Comparison of ENCODE assay signal across 9 mouse cellular contexts in the genomic region with DNA sequence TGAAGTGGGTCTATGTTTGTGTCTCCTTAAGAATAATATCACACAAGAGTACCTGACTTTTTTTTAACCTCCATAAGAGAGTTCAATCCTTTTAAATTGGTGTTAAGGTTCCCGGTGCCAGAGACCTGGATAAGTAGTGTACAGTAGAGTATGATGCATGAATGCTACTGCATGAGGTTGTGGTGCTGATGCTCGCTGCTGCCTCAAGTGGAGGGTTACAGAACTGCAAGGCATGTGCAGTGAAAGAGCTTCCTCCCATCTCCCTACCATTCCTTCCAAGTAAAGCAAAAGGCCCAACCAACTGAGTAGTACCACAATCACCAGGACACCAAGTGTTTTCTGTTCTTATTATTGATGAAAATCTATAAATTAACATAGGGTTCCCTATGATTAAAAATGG.
A peak's percentile ranks its signal among the peaks of the same experiment; 100 is the strongest.
DNase-seq lines count a peak whose midpoint lies in the region; ATAC-seq and TF ChIP-seq lines count a peak whose summit lies in the region.
"Had no signal": no experiment of that assay in that cellular context is flagged by ENCODE, and none has a peak within 500 bp of the region (broad histone marks: within the 10 kb centered on the region; RNA-seq: fewer than 3 reads in every experiment).

No protein-coding gene starts in this region.

- no peaks in the 10 kb centered on the region for H3K79me2 ChIP-seq in MEL (ENCODE audit: control insufficient read depth, insufficient read depth, low read length, poor library complexity)

- no peak overlapping the region for H3K27ac ChIP-seq in heart, postnatal 0 days (ENCODE audit: low read depth)
- H3K27ac ChIP-seq in heart, embryonic 12.5 days (ENCODE audit: poor library complexity, severe bottlenecking) = no peak overlapping the region
- H3K27ac ChIP-seq in MEL (ENCODE audit: control insufficient read depth, low read depth, low read length) = no peak overlapping the region
- no peak overlapping the region for H3K27ac ChIP-seq in small intestine, adult 2 months (ENCODE audit: insufficient read depth, low read depth, low read length)
- H3K27ac ChIP-seq in forebrain, embryonic 14.5 days (ENCODE audit: low read depth, low read length) = no peak overlapping the region
- H3K27ac ChIP-seq: embryonic facial prominence, embryonic 12.5 days had no signal

- no peak for TF ChIP-seq EP300 in heart, postnatal 0 days (IDR thresholded peaks at IDR 0.05; ENCODE audit: low read depth)
- no peak for TF ChIP-seq EP300 in MEL (IDR thresholded peaks at IDR 0.05; ENCODE audit: low read depth in 1 of 2, low read length in 2 of 2)

- no peak overlapping the region for H3K4me3 ChIP-seq in heart, postnatal 0 days (ENCODE audit: low read depth, low read length)
- no peak overlapping the region for H3K4me3 ChIP-seq in heart, embryonic 12.5 days
- no peak overlapping the region for H3K4me3 ChIP-seq in MEL (ENCODE audit: control insufficient read depth in 1 of 2, insufficient read depth in 1 of 2, low read depth in 2 of 2, low read length in 2 of 2)
- H3K4me3 ChIP-seq in small intestine, adult 2 months (ENCODE audit: low read depth, low read length) = no peak overlapping the region
- no peak overlapping the region for H3K4me3 ChIP-seq in forebrain, embryonic 14.5 days (ENCODE audit: low read depth, low read length)
- H3K4me3 ChIP-seq: embryonic facial prominence, embryonic 12.5 days had no signal

- intact Hi-C loops in left cerebral cortex, postnatal 25 days (cut with DNase I) = no loop called here

- no peak for TF ChIP-seq POLR2A in MEL (IDR thresholded peaks at IDR 0.05; ENCODE audit: control insufficient read depth in 1 of 2, insufficient read depth in 1 of 2, low read depth in 1 of 2, low read length in 2 of 2, poor library complexity in 1 of 2)
- TF ChIP-seq POLR2A in small intestine, adult 2 months (IDR thresholded peaks at IDR 0.05; ENCODE audit: low read depth, low read length) = no peak

- TF ChIP-seq RAD21 in MEL (IDR thresholded peaks at IDR 0.05; ENCODE audit: low read depth, low read length) = no peak; the same call in 1 of the 2 replicates

- H3K4me1 ChIP-seq in heart, postnatal 0 days (ENCODE audit: control insufficient read depth, insufficient read depth) = no peaks in the 10 kb centered on the region
- H3K4me1 ChIP-seq in heart, embryonic 12.5 days (replicated peaks) = no peaks in the 10 kb centered on the region
- no peaks in the 10 kb centered on the region for H3K4me1 ChIP-seq in MEL (ENCODE audit: control insufficient read depth in 1 of 2, insufficient read depth in 2 of 2, low read length in 2 of 2)
- no peaks in the 10 kb centered on the region for H3K4me1 ChIP-seq in small intestine, adult 2 months (ENCODE audit: control insufficient read depth, insufficient read depth, insufficient read length, low read length)
- no peaks in the 10 kb centered on the region for H3K4me1 ChIP-seq in forebrain, embryonic 14.5 days (ENCODE audit: control insufficient read depth, insufficient read depth, low read length)
- H3K4me1 ChIP-seq: embryonic facial prominence, embryonic 12.5 days had no signal

- 47% methylated on average over 2 of the region's 2 CpGs for WGBS in heart, postnatal 0 days
- WGBS in heart, embryonic 12.5 days = 55% methylated on average over 2 of the region's 2 CpGs
- WGBS in small intestine, adult 2 months = 60% methylated on average over 2 of the region's 2 CpGs
- WGBS in forebrain, embryonic 14.5 days = 68% methylated on average over 2 of the region's 2 CpGs

- ATAC-seq in heart, postnatal 0 days (ENCODE audit: insufficient read depth, low read depth) = no peak
- ATAC-seq in heart, embryonic 12.5 days (ENCODE audit: insufficient number of reproducible peaks, low FRiP score) = no peak
- no peak for ATAC-seq in forebrain, embryonic 14.5 days

- no peak for DNase-seq in heart, postnatal 0 days (ENCODE audit: low spot score)
- peak; percentile 3 for DNase-seq in 3134 (ENCODE audit: extremely low read depth, insufficient read length, low spot score)
- DNase-seq in MEL (ENCODE audit: low read depth, low spot score) = peak; percentile 33
- DNase-seq in forelimb bud, embryonic 11.5 days (ENCODE audit: low read depth, low spot score) = peak; percentile 28
- no peak for DNase-seq in forebrain, embryonic 14.5 days (ENCODE audit: low spot score)
- no peak for DNase-seq in left cerebral cortex, postnatal 25 days (ENCODE audit: low spot score in 2 of 2)

- H3K4me2 ChIP-seq in heart, postnatal 0 days (ENCODE audit: low read depth, low read length) = no peak overlapping the region
- H3K4me2 ChIP-seq in heart, embryonic 12.5 days = no peak overlapping the region
- no peak overlapping the region for H3K4me2 ChIP-seq in forebrain, embryonic 14.5 days (ENCODE audit: low read length)
- H3K4me2 ChIP-seq: embryonic facial prominence, embryonic 12.5 days had no signal

- TF ChIP-seq CTCF in heart, postnatal 0 days (IDR thresholded peaks at IDR 0.05; ENCODE audit: low read depth) = peak; percentile 61
- TF ChIP-seq CTCF in MEL (IDR thresholded peaks at IDR 0.05 in 2 of 3, conservative IDR thresholded peaks at IDR 0.05 in 1 of 3; ENCODE audit: control insufficient read depth in 1 of 3, insufficient read depth in 1 of 3, low read depth in 2 of 3, low read length in 3 of 3, poor library complexity in 1 of 3, severe bottlenecking in 1 of 3) = peak; percentile 46 to 89 (median 61)
- TF ChIP-seq CTCF in small intestine, adult 2 months (IDR thresholded peaks at IDR 0.05; ENCODE audit: extremely low read depth, insufficient read length, insufficient replicate concordance, low read depth, low read length) = peak; percentile 63; the same call in 1 of the 2 replicates

- no peaks in the 10 kb centered on the region for H3K27me3 ChIP-seq in heart, postnatal 0 days (ENCODE audit: control insufficient read depth, insufficient read depth, low read length)
- no peaks in the 10 kb centered on the region for H3K27me3 ChIP-seq in heart, embryonic 12.5 days (replicated peaks)
- no peaks in the 10 kb centered on the region for H3K27me3 ChIP-seq in MEL (ENCODE audit: control insufficient read depth in 1 of 2, insufficient read depth in 2 of 2, low read length in 2 of 2)
- no peaks in the 10 kb centered on the region for H3K27me3 ChIP-seq in small intestine, adult 2 months (ENCODE audit: control insufficient read depth, insufficient read depth, low read length)
- no peaks in the 10 kb centered on the region for H3K27me3 ChIP-seq in forebrain, embryonic 14.5 days (replicated peaks; ENCODE audit: control insufficient read depth, insufficient read depth, low read length)
- H3K27me3 ChIP-seq: embryonic facial prominence, embryonic 12.5 days had no signal

- no peaks in the 10 kb centered on the region for H3K36me3 ChIP-seq in heart, postnatal 0 days (replicated peaks; ENCODE audit: control insufficient read depth, insufficient read depth, low read length)
- no peaks in the 10 kb centered on the region for H3K36me3 ChIP-seq in heart, embryonic 12.5 days
- H3K36me3 ChIP-seq in MEL (ENCODE audit: control insufficient read depth in 1 of 2, insufficient read depth in 2 of 2, low read length in 2 of 2) = no peaks in the 10 kb centered on the region
- no peaks in the 10 kb centered on the region for H3K36me3 ChIP-seq in small intestine, adult 2 months (ENCODE audit: control insufficient read depth, insufficient read depth, low read length)
- H3K36me3 ChIP-seq in forebrain, embryonic 14.5 days (ENCODE audit: control insufficient read depth, insufficient read depth, low read length) = no peaks in the 10 kb centered on the region
- H3K36me3 ChIP-seq: embryonic facial prominence, embryonic 12.5 days had no signal

- no peaks in the 10 kb centered on the region for H3K9me3 ChIP-seq in heart, postnatal 0 days (replicated peaks; ENCODE audit: control insufficient read depth, low read length)
- no peaks in the 10 kb centered on the region for H3K9me3 ChIP-seq in heart, embryonic 12.5 days (replicated peaks)
- no peaks in the 10 kb centered on the region for H3K9me3 ChIP-seq in MEL (replicated peaks; ENCODE audit: insufficient read depth, low read length)
- no peaks in the 10 kb centered on the region for H3K9me3 ChIP-seq in forebrain, embryonic 14.5 days (replicated peaks; ENCODE audit: control insufficient read depth, low read length)
- H3K9me3 ChIP-seq: embryonic facial prominence, embryonic 12.5 days had no signal

- H3K9ac ChIP-seq in heart, postnatal 0 days (replicated peaks; ENCODE audit: low read depth, low read length) = no peak overlapping the region
- no peak overlapping the region for H3K9ac ChIP-seq in heart, embryonic 12.5 days
- no peak overlapping the region for H3K9ac ChIP-seq in MEL (ENCODE audit: control insufficient read depth, low read depth, low read length, poor library complexity, severe bottlenecking)
- no peak overlapping the region for H3K9ac ChIP-seq in forebrain, embryonic 14.5 days (ENCODE audit: low read length)
- H3K9ac ChIP-seq: embryonic facial prominence, embryonic 12.5 days had no signal

TF ChIP-seq in MEL, 35 proteins besides CTCF, POLR2A, EP300 and RAD21:
- TF ChIP-seq USF1 (IDR thresholded peaks at IDR 0.05; ENCODE audit: low read depth, low read length) = no peak
- no peak for TF ChIP-seq JUND (IDR thresholded peaks at IDR 0.05; ENCODE audit: low read depth, low read length)
- no peak for TF ChIP-seq MAFK (IDR thresholded peaks at IDR 0.05; ENCODE audit: borderline replicate concordance, low read depth, low read length)
- no peak for TF ChIP-seq NRF1 (IDR thresholded peaks at IDR 0.05; ENCODE audit: insufficient read depth, low read depth, low read length, poor library complexity, severe bottlenecking)

Comparison
In these comparisons a context has a peak if more than half of its experiments do, and no peak if none do; other contexts are left out.
1. DNase-seq: peak in 3134 (single experiment), MEL (single experiment) and forelimb bud, embryonic 11.5 days (single experiment); none in heart, postnatal 0 days (single experiment), forebrain, embryonic 14.5 days (single experiment) and left cerebral cortex, postnatal 25 days (0 of 2).
2. Peak in every context shown above with its lines, with median percentiles within 50 percentile points of each other: CTCF ChIP-seq.